Mouse (Mus musculus): ENCODE data around the gene Dlg1.

GRCm38 (mm10) chr16:31653616-31654015, 9.6 kb upstream of the Dlg1 start:
- TF ChIP-seq GATA1 (IDR thresholded peaks at IDR 0.05; ENCODE audit: low read length), result no peak
- no peak for TF ChIP-seq TAL1 (IDR thresholded peaks at IDR 0.05; ENCODE audit: low read length)

Measured in erythroblast, embryonic 14.5 days (primary cell).